Comparison of ENCODE assay signal across 8 mouse cellular contexts in genomic region chr10:128646139-128647089, GRCm38 (mm10). TPM values are rescaled to one million over a fixed set of nuclear protein-coding genes. Genes with fewer than 3 reads are reported as not detected.
DNase-seq lines count a peak whose midpoint lies in the region; ATAC-seq lines count a peak whose summit lies in the region.

No protein-coding gene starts in this region.

- no peaks in the 10 kb centered on the region for H3K36me3 ChIP-seq in forebrain, embryonic 11.5 days (ENCODE audit: control insufficient read depth, insufficient read depth, low read length)

- peak overlapping the region; percentile 74 for H3K4me2 ChIP-seq in forebrain, embryonic 11.5 days (ENCODE audit: low read depth, low read length, severe bottlenecking)

- no peaks in the 10 kb centered on the region for H3K9me3 ChIP-seq in forebrain, embryonic 11.5 days (ENCODE audit: control insufficient read depth, low read length)

- peak; percentile 72 for ATAC-seq in forebrain, embryonic 11.5 days (replicated peaks; ENCODE audit: low FRiP score)
- peak; percentile 33 to 39; a peak in 1 of 4 replicates for ATAC-seq in hematopoietic stem cell, adult 5-6 weeks (replicated peaks in 1 of 2; ENCODE audit: insufficient read depth in 1 of 2, low FRiP score in 2 of 2, low TSS enrichment in 1 of 2, low read depth in 1 of 2, poor library complexity in 2 of 2, severe bottlenecking in 2 of 2)
- no peak for ATAC-seq in megakaryocyte-erythroid progenitor cell, adult 5-6 weeks (replicated peaks; ENCODE audit: low FRiP score, low TSS enrichment, poor library complexity, severe bottlenecking)

- H3K27me3 ChIP-seq in forebrain, embryonic 11.5 days (ENCODE audit: control insufficient read depth, insufficient read depth, low read length): no peaks in the 10 kb centered on the region

- H3K27ac ChIP-seq in forebrain, embryonic 11.5 days (ENCODE audit: low read depth, low read length): 0 out of 2 replicates have a peak overlapping the region, but pooled peaks have one; percentile 7

- H3K4me3 ChIP-seq in forebrain, embryonic 11.5 days (ENCODE audit: low read depth, low read length): peak overlapping the region; percentile 47

- WGBS in forebrain, embryonic 11.5 days: 9% methylated on average over 11 of the region's 13 CpGs

- peak; percentile 69 for DNase-seq in CD4-positive helper T cell, adult 2 months (ENCODE audit: low read depth, low spot score)
- DNase-seq in adrenal gland, postnatal 36 days: peak; percentile 21 to 34
- peak; percentile 78 for DNase-seq in forebrain, embryonic 11.5 days (ENCODE audit: low spot score)
- DNase-seq in layer of hippocampus, postnatal 25 days (ENCODE audit: extremely low spot score in 1 of 2, low spot score in 1 of 2): peak; percentile 42 to 53
- peak; percentile 13 for DNase-seq in lung, postnatal 14 days
- DNase-seq in right cerebral cortex, postnatal 4 days: peak; percentile 75

- H3K4me1 ChIP-seq in forebrain, embryonic 11.5 days (replicated peaks; ENCODE audit: control insufficient read depth, insufficient read depth, low read length): peaks cover 10% of the 10 kb centered on the region; the same call in 1 of the 2 replicates

- peak overlapping the region; percentile 41 for H3K9ac ChIP-seq in forebrain, embryonic 11.5 days (ENCODE audit: low read length)

RNA-seq across cellular contexts. Expression of gene Ikzf4, which starts 0.6 kb away (rescaled TPM):
- total RNA-seq in adrenal gland, postnatal 36 days (2021): 1 to 10 TPM; 1.5 to 2.2 TPM
- polyA plus RNA-seq in forebrain, embryonic 11.5 days (2014; fragmentation: Nextera tagmentation; extraction: Ambion mirVana): 4.1 and 5.8 TPM in 2 replicates
- total RNA-seq in hematopoietic stem cell, adult 5-6 weeks (2017): 0.06 and 0.50 TPM in 2 replicates
- total RNA-seq in layer of hippocampus, postnatal 25 days (2021): 10 to 100 TPM; 10.7 to 17.2 TPM
- 0.25 and 0.26 TPM in 2 replicates for total RNA-seq in megakaryocyte-erythroid progenitor cell, adult 5-6 weeks (2014; fragmentation: Nextera tagmentation)
- 0.19 TPM in 1 of 2 replicates, not detected in the other for total RNA-seq in megakaryocyte-erythroid progenitor cell, adult 5-6 weeks (2017)

RNA-seq across cellular contexts. Expression of gene Rps26, which starts 19.9 kb away (rescaled TPM):
- 100 to 1,000 TPM; 697 to 707 TPM for total RNA-seq in adrenal gland, postnatal 36 days (2021)
- 576 and 629 TPM in 2 replicates for polyA plus RNA-seq in forebrain, embryonic 11.5 days (2014; fragmentation: Nextera tagmentation; extraction: Ambion mirVana)
- total RNA-seq in hematopoietic stem cell, adult 5-6 weeks (2017): 1,013 and 1,172 TPM in 2 replicates
- total RNA-seq in layer of hippocampus, postnatal 25 days (2021): 100 to 1,000 TPM; 321 to 324 TPM
- total RNA-seq in megakaryocyte-erythroid progenitor cell, adult 5-6 weeks (2014; fragmentation: Nextera tagmentation): 3,309 and 3,313 TPM in 2 replicates
- 1,110 and 1,543 TPM in 2 replicates for total RNA-seq in megakaryocyte-erythroid progenitor cell, adult 5-6 weeks (2017)

RNA-seq across cellular contexts. Expression of gene Suox, which starts 27.5 kb away (rescaled TPM):
- total RNA-seq in adrenal gland, postnatal 36 days (2021): 10 to 100 TPM; 24.1 to 24.3 TPM
- polyA plus RNA-seq in forebrain, embryonic 11.5 days (2014; fragmentation: Nextera tagmentation; extraction: Ambion mirVana): 10.8 and 11.7 TPM in 2 replicates
- 7.7 and 8.0 TPM in 2 replicates for total RNA-seq in hematopoietic stem cell, adult 5-6 weeks (2017)
- total RNA-seq in layer of hippocampus, postnatal 25 days (2021): 10 to 100 TPM; 11.4 to 13.3 TPM
- 7.0 and 7.8 TPM in 2 replicates for total RNA-seq in megakaryocyte-erythroid progenitor cell, adult 5-6 weeks (2014; fragmentation: Nextera tagmentation)
- total RNA-seq in megakaryocyte-erythroid progenitor cell, adult 5-6 weeks (2017): 4.6 and 5.1 TPM in 2 replicates

RNA-seq across cellular contexts. Expression of gene Rab5b, which starts 49.6 kb away (rescaled TPM):
- 100 to 1,000 TPM; 111 to 125 TPM for total RNA-seq in adrenal gland, postnatal 36 days (2021)
- 78.8 and 79.1 TPM in 2 replicates for polyA plus RNA-seq in forebrain, embryonic 11.5 days (2014; fragmentation: Nextera tagmentation; extraction: Ambion mirVana)
- 36.4 and 51.5 TPM in 2 replicates for total RNA-seq in hematopoietic stem cell, adult 5-6 weeks (2017)
- total RNA-seq in layer of hippocampus, postnatal 25 days (2021): 100 to 1,000 TPM; 130 to 136 TPM
- total RNA-seq in megakaryocyte-erythroid progenitor cell, adult 5-6 weeks (2014; fragmentation: Nextera tagmentation): 16.2 and 22.1 TPM in 2 replicates
- 16.6 and 19.1 TPM in 2 replicates for total RNA-seq in megakaryocyte-erythroid progenitor cell, adult 5-6 weeks (2017)

RNA-seq across cellular contexts. Expression of gene Erbb3, which starts 57.0 kb away (rescaled TPM):
- total RNA-seq in adrenal gland, postnatal 36 days (2021): 1 to 10 TPM; 2.2 to 2.3 TPM
- polyA plus RNA-seq in forebrain, embryonic 11.5 days (2014; fragmentation: Nextera tagmentation; extraction: Ambion mirVana): 1.2 TPM in 2 replicates
- total RNA-seq in hematopoietic stem cell, adult 5-6 weeks (2017): 0.99 and 1.8 TPM in 2 replicates
- 1 to 10 TPM; 9.7 to 10.0 TPM for total RNA-seq in layer of hippocampus, postnatal 25 days (2021)
- 1.9 and 3.2 TPM in 2 replicates for total RNA-seq in megakaryocyte-erythroid progenitor cell, adult 5-6 weeks (2014; fragmentation: Nextera tagmentation)
- total RNA-seq in megakaryocyte-erythroid progenitor cell, adult 5-6 weeks (2017): 0.09 and 1.2 TPM in 2 replicates

Comparison
In these comparisons a context has a peak if more than half of its experiments do, and no peak if none do; other contexts are left out.
1. DNase-seq: peak in every context shown above with its lines; median percentile 78 in forebrain, embryonic 11.5 days; 75 in right cerebral cortex, postnatal 4 days; 69 in CD4-positive helper T cell, adult 2 months; 48 in layer of hippocampus, postnatal 25 days; 28 in adrenal gland, postnatal 36 days; 13 in lung, postnatal 14 days.